Mouse (Mus musculus) ovary, postnatal 10 days (tissue): ENCODE measurements around the gene Btf3l4.
A peak's percentile ranks its signal among the peaks of the same experiment; 100 is the strongest.

ENCODE experiments used
- DNase-seq: peaks from one replicate; pipeline ENCODE4 v3.0.0; 2022; ENCODE audit warnings: low spot score

Btf3l4 gene

DNA sequence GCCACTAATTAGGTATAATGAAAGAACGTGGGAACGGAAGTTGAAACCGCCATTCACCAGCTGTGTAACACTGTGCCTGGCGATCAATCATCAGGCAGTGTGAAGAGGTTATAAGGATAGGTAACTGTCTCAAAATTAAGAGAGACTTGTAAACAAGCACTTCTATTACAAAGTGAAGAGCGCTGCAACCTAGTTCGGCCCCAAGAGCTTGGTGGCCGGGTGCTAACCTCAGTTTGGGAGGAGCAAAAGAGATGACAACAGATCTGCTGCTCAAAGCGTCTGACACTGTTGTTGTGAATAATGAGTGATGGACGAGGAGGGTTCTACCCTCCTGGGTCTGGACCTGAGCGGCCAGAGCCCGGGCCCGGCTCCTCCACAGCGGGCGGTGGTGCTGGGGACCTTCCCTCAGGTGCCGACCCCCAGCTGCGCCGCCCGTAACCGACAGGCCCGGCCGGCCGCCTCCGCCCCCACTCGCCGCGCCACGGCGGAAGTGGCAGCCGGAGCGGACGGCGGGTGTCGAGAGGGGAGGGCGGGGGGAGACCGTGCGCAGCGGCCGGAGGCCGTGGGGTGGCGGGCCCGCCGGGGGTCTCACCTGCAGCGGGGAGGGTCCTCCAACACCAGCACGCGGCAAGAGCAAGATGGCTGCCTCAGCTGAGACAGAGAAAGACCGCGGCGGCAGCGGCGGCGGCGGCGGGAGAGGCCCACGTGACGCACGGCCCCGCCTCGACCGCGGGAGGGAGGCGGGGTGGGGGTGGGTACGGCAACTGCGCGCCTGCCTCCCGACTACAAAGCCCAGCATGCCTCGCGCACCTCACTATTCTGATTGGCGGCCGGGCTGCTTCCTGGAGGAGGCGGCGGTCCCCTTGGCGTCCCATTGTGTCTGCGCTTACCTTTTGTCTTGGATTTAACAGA, at the start of gene Btf3l4:
Btf3l4 (minus strand) TSS at position 699 of the 912 bp plus-strand sequence.
- peak; percentile 60 for DNase-seq

GRCm38 (mm10) chr4:108878963-108879822, 45.8 kb upstream of the Btf3l4 start, which contains the start of gene Rab3b:
Gene Rab3b (plus strand): TSS chr4:108879063.
- no peak for DNase-seq

- DNase-seq = no peak
These were observed 44.5 kb upstream of the Btf3l4 start for GRCm38 (mm10) chr4:108877901-108878300.

- DNase-seq = no peak
These were observed 40.3 kb upstream of the Btf3l4 start for GRCm38 (mm10) chr4:108873746-108874145.

DNA sequence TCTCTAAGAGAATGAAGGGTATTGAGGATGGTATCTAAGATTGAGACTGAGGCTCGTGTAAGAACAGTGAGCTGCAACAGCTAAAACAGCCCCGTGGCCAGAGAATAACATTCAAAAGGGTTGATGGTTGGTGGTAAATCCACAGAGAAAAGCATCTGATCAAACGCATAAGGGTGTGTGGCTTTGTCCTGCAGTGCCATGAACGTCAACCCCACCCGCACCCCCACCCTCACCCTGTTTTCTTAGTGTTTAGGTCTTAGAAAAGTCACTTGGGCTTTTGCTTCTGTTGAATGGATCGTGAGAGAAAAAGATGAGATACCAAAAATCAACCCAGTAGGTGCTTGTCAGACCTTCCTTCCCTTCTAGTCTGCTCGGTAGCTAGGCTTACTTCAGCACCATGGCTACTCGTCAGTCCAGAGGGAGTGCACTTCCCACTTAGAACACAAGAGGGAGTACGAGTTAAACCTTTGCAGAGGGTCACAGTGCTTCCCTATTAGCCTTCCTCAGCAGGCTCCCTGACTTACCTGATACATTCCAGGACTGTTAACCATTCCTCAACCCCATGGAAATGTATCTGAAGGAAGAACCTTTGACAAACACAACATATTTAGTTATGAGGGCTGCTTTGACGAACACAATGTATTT, 36.4 kb upstream of the Btf3l4 start:
- DNase-seq = peak; percentile 58

GRCm38 (mm10) chr4:108866806-108867205, 33.4 kb upstream of the Btf3l4 start:
- DNase-seq = no peak

DNA sequence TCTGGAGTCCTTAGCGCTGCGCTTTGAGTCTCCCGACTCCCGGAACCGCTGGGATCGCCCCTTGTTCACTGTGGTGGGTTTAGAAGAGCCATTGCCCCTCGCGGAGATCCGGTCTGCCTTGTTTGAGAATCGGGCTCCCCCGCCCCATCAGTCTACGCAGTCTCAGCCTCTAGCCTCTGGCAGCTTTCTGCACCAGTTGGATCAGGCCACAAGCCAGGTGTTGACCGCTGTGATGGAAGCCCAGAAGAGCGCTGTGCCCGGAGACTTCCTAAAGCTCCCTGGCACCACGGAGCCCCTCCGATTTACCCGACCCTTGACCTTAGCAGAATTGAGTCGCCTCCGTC, 15.1 kb upstream of the Btf3l4 start, which contains the start of gene A730015C16Rik:
A730015C16Rik (minus strand) TSS at position 115 of the 344 bp plus-strand sequence.
- no peak for DNase-seq

DNA sequence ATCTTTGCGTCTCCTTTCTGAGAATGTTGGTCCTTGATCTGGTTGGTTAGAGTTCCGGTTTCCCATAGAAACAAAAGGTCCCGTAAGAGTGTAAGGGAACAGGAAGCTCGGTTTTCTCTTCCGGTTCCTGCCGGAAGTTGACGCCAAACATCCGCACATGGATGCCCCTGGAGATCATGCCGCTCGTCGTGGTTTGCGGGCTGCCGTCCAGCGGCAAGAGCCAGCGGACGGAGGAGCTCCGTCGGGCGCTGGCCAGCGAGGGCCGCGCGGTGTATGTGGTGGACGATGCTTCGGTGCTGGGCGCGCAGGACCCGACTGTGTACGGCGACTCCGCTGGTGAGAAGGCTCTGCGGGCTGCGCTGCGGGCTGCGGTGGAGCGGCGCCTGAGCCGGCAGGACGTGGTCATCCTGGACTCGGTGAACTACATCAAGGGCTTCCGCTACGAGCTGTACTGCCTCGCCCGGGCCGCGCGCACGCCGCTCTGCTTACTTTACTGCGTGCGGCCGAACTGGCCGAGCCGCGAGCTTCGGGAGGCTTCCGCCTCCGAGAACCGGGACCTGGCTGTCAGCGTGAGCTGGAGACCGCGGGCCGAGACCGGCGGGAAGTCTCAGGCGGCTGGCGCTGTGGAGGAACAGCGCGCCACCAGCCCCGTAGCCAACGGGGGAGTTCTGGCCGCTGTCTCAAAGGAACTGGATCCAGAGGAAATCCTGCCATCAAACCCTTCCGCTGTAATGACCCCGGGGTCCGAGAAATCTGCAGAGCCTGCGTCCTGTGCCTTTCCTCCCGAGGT, 14.5 kb upstream of the Btf3l4 start, which contains the start of gene Kti12:
Kti12 (plus strand) TSS at position 71 of the 790 bp plus-strand sequence.
- DNase-seq = peak; percentile 48

GRCm38 (mm10) chr4:108845824-108846569, 12.6 kb upstream of the Btf3l4 start:
- no peak for DNase-seq

GRCm38 (mm10) chr4:108843336-108843735, 9.9 kb upstream of the Btf3l4 start:
- no peak for DNase-seq

DNA sequence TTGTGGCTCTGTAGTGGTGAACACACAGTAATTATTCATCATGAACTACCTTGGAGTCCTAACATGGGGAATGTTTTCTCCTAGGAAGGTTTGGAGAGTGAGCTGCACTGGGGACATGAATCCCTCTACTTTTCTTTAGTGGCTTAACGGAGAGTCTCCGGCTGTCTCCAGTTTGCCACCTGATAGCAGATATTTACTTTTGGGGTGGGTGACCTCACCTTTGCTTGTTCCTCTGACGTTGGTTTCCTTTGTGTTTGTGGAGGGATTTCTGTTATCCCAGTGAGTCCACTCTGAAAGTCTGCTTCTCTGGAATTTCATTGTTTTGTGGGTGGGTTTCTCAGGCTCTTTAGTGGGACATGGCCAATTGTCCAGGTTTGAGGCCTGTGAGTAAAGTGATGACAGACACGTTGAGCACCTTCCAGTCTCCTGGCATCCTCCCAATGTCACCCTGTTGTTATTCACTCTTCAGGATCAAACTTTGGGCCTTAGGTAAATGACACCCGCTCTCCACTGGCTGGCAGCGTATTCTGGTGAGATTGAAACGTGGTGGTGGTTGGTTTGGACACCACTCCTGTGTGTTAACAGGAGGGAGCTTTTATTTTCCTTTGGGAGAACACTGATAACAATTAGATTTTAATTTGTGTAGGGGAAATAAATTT, 8.6 kb upstream of the Btf3l4 start:
- no peak for DNase-seq

GRCm38 (mm10) chr4:108838031-108838430, 4.6 kb upstream of the Btf3l4 start:
- no peak for DNase-seq

- no peak for DNase-seq
These were observed 2.1 kb upstream of the Btf3l4 start for GRCm38 (mm10) chr4:108835496-108835895.

GRCm38 (mm10) chr4:108834971-108835311, 1.5 kb upstream of the Btf3l4 start:
- no peak for DNase-seq

DNA sequence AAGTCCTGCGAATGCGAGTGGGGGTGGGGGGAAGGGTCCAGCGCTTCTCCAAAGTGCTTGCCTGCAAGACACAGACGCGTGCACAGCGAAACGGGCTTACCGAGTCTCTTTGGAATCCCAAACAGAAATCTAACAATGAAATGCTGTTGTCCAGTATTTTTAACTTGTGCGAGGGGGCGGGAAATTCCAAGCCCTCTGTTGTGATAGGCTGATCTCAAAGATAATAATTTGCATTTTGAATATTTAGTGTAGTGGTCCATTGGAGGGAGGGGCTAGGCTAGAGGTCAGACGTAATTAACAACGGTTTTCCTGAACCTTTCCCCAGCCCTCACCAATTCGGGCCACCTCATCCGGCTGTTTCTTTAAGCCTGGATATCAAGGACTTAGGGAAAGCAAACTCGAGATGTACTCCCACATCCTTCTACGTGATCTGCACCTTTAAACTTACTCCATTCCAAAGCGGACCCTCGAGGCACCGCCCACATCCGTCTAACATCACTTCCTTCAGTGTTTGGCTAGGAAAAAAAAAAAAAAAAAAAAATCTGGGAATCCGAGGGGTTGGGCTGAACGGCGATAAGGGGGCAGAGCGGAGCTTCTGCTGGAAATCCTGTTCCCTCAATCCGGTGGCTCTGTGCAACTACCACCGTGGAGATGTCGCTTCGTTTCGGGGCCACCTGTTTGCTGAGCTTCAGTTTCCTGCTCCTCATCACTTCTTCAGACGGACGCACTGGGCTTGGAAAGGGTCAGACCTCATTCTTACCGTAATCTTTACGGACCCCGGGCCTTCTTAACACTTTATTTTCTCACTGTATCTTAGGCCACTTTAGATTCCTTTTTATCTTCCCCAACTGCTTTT, 929 bp upstream of the Btf3l4 start, which contains the start of gene Txndc12:
Txndc12 (plus strand) TSS at position 487 of the 856 bp plus-strand sequence.
- peak; percentile 53 for DNase-seq

DNA sequence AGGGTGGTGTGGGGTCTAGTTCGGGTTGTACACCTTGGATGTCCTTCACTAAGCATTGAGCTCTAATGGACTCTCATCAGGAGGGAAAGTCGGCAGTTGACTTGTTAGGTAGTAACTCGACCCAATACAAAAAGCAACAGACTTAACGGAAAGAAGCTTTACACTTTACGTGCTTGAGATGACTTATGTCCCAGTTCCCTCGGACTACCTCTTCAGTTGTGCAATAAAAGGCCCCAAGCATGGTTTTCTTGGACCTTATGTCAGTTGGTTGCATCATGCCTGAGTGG, 357 bp upstream of the Btf3l4 start:
- no peak for DNase-seq

GRCm38 (mm10) chr4:108830698-108831097, 2.7 kb downstream of the Btf3l4 start:
- DNase-seq = no peak

- no peak for DNase-seq
These were observed 6.8 kb downstream of the Btf3l4 start for GRCm38 (mm10) chr4:108826643-108827042.

DNA sequence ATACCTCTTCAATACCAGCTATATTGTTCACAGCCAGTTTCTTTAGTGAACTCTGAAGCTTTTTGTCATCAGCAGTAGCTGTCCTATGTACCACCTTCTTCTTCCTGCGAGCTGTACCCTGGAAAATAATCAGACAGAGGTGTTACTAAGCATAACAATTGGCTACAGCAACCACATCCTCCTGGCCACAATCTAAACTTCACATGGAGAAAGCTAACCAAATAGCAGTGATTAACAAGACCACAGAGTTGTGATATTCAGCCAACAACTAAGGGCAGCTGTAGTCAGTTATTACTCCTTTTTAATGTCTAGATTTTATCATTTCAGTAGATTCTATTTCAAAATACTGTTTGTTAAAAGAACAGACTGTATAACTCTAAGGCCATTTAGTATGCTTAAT, 7.3 kb downstream of the Btf3l4 start:
- no peak for DNase-seq
